Mouse (Mus musculus) naive thymus-derived CD4-positive, alpha-beta T cell, adult 5 months (primary cell): ENCODE results near the gene Akt1. TPM values are rescaled to one million over a fixed set of nuclear protein-coding genes. Genes with fewer than 3 reads are reported as not detected.

Experiments used
- polyA plus RNA-seq: library from polyadenylated mRNA; unstranded; fragments of 100-300 nt; shearing (Covaris generic); gene quantifications from one replicate; pipeline ENCODE4 v1.2.1, GENCODE M21; 2017

The Akt1 gene
- polyA plus RNA-seq: 102 TPM

DNA sequence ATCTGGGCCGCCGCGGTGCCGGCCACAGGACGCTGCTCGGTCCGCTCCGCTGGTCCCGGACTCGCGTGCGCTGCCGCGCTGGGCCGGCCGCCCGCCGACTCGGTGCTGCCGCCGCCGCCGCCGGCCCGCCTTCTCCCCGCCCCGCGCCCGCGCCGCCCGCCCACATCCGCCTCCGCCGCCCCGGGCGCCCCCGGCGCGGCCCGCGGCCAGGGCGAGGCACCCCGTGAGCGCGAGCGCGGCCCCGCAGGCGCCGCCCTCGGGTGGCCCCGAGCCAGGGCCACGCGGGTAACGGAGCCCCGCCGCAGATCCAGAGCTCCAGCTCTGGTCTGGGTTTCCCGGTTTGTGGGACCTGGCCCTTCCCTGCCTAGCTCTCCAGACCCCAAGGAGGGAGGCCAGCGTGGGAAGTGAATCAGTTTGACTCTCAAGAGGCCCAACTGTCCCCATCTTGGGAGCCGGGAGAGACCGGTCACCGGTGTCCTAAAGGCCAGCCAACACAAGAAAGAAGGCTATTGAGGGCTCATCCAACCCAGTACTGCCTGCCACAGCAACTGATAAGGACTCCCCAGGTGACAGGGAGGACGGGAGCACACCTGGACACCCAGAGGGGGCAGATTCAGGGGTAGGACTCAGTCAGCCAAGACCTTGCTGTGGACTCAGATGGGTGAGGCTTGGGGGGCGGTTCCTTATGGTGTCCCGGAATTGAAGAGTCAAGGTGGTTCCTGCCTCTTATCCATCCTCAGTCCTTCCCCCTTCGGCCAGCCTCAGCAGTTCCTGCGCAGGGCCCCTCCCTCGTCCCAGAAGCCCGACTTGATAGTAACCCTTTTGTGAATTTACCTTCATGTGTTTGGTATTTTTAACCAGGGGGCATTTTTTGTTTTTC is at the start of gene Akt1:
Gene Akt1, minus strand, starts transcription at position 753 of the 880 bp plus-strand sequence.

DNA sequence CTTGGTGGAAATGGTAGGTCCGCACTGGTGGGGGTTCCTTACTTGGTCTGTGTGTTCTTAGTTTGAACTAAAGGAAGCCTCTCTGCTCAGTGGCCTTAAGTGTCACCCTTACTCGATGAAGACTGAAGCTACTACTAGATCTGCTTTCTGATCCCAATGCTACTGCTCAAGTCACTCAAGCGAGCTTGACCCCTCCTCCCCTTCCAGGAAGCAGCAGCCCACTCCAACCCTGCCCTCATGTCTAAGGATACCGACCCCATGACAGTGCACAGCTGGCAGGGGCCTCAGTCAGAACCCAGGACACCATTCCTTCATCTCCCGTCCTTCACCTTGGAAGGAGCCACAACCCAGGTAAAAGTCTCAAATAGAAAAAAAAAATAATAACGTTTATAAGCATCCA is 45.5 kb upstream of the Akt1 start, which contains the start of gene Cep170b:
Gene Cep170b, plus strand, starts transcription at position 240 of the 400 bp plus-strand sequence.

DNA sequence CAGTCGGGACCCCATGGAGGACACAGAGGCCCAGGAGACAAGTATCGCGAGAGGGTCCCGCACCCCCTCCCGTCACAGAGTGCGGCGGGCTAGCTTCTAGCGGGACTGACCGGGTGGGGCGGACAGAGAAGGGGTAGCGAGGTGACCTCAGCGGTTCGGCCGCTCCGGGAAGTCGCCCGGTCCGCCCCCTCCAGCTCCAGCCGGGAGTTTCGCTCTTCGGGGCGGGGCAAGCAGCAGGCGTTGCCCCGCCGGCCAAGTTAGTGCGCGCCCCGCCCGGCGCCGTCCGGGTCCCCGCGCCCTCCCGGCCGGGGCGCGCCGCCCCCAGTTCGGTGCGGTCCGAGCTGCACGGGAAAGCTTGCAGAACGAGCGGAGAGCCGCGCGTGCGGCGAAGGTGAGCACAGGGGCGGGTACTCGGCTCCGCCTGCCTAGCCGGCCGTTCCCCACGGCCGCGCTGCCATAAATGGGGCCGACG is 3.9 kb upstream of the Akt1 start, which contains the start of gene Zbtb42:
Gene Zbtb42, plus strand, starts transcription at position 274 of the 472 bp plus-strand sequence.

DNA sequence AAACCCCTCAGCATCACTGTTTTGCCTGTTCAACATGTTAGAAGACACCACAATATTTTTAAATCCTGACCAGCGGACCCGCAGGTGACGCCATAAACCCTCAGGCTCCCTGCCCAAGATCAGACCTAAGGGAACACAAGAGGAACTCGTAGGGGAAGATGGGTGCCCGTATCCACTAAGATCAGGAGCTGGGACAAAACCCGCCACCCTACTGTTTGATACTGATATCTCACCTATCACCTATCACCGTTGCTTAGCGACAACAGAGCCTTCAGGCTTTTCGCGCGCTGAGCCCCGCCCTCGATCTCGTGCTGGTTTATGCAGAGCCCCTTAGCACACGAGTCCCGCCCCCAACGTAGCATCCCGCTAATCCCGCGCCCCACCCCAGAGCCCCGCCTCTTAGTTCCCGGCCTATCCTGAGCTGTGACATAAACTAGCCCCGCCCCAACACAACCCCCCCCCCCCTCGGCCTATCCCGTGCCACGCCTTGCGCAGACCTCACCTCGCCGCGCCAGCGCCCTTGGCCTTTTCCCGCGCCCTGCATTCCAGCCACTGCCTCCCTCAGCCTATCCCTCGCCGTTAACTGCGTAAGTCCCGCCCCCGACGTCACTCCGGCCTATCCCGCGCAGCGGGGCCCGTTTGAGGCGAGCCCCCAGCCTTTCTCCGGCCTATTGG is 30.4 kb downstream of the Akt1 start, which contains the start of gene Siva1:
Gene Siva1, plus strand, starts transcription at position 500 of the 675 bp plus-strand sequence.

DNA sequence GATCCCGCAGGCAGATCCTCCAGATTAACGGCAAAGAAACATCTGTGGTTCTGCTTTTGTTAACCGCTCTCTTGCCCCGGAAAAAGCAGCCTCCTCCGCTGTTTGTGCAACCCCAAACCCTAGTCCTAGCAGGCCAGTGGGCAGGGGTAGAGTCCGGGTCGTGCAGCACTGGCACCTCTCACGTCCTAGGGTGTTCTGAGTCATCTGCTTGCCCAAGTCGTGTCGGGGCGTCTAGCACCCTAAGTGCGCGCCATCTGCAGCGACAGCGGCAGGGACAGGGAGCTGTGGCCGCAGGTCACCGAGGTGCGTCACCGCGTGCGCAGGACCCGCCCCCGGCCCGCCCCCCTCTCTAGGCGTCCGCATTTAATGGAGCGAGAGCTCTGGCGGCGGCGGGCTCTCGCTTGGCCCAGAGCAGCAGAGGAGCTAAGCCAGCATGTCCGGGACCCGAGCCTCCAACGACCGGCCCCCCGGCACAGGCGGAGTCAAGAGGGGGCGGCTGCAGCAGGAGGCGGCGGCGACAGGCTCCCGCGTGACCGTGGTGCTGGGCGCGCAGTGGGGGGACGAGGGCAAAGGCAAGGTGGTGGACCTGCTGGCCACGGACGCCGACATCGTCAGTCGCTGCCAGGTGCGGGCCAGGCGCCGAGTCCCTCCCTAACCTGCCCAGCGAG is 54.9 kb downstream of the Akt1 start, which contains the start of gene Adssl1:
Gene Adssl1, plus strand, starts transcription at position 360 of the 668 bp plus-strand sequence.

Other genes with a start within 250 kb of the Akt1 start
- gene A530016L24Rik, start 185.4 kb downstream of the Akt1 start, polyA plus RNA-seq: not detected
- gene Tmem179, start 158.1 kb downstream of the Akt1 start, polyA plus RNA-seq: not detected
- 9.2 TPM for gene Inf2, start 86.1 kb downstream of the Akt1 start, polyA plus RNA-seq
- 0.32 TPM for gene Adssl1, start 54.8 kb downstream of the Akt1 start, polyA plus RNA-seq
- gene Siva1, start 30.2 kb downstream of the Akt1 start, polyA plus RNA-seq: 26.9 TPM
- 3.8 TPM for gene Zbtb42, start 3.9 kb upstream of the Akt1 start, polyA plus RNA-seq
- gene Cep170b, start 45.6 kb upstream of the Akt1 start, polyA plus RNA-seq: 9.9 TPM
- gene Pld4, start 85.8 kb upstream of the Akt1 start, polyA plus RNA-seq: not detected
- not detected for gene Ahnak2, start 127.8 kb upstream of the Akt1 start, polyA plus RNA-seq
- gene Clba1, start 134.1 kb upstream of the Akt1 start, polyA plus RNA-seq: not detected
- 44.3 TPM for gene Cdca4, start 154.5 kb upstream of the Akt1 start, polyA plus RNA-seq
- 266 TPM for gene Gpr132, start 193.3 kb upstream of the Akt1 start, polyA plus RNA-seq